Mouse (Mus musculus): ENCODE results near the gene Mgat5.

The Mgat5 gene

DNA sequence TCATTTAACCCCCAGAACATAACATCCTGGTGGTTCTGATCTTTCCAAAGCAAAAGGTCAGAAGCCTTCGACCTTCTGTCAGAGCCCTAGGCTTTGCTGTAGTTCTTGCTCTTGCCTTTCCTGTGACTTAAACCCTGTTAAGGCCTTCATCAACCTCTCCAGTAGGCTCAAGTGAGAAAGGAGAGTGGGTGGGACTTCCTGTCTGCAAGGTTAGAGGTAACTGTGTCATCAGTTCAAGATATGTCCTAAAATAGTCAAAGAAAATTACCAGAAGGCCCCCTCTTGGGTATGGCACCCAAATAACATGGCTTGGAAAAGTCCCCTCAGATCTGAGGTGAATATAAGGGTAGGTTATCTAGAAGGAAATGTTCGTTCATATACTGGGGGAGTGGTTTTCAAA lies 99.5 kb downstream of the Mgat5 start:
- no peak for DNase-seq (ENCODE audit: inconsistent age in 2 of 2, low spot score in 1 of 2)

DNA sequence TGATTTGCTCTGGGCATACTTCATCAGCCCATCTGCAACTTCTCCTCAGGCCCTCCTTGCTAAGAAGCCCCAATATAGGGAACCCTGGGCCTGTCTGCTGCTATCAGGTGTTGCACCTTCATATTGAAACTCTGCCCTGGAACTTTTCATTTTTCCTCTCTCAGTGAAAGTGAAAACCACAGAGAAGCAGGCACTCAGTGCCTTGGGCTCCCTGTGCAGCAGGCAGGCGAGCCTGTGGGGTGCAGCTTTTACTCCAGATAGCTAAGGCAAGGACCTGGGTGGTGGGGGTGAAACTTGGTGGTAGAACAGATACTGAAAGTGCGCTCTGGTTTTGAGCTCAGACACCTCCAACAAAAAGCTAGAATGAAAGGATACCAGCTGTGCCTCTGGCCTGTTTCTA lies 100.8 kb downstream of the Mgat5 start:
- DNase-seq (ENCODE audit: inconsistent age in 2 of 2, low spot score in 1 of 2): no peak

DNA sequence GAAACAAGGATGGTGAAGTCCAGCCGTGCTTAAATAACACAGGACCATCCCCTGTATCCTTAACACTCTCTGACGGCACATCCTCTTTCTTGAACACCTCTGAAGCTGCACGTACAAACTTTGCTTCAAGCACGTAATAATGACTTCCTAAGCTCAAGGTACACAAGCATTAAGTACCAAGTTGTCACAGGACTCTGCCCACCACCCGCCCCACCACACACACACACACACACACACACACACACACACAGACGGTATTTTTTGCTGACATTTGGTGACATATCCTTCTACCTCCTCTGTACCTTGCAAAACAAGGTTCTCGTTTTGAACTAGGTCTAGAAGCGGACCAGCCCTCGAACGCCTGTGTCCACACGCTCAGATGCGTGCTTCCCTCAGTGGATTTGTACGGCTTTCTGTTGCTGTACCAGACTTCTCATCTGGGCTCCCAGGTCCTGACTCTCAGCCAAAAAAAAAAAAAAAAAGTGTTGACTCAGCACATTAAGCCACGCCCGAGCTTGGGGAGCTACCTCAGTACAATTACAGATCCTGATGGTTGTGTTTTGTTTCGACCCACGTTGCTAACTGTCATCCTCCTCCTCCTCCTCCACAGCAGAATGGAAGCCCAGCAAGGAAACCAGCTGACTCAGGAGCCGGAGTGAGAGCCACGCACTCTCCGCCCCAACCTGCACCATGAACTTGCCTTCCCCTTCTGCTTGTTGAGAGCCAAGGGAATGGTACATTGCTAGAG lies 101.4 kb downstream of the Mgat5 start:
- DNase-seq (ENCODE audit: inconsistent age in 2 of 2, low spot score in 1 of 2): no peak

DNA sequence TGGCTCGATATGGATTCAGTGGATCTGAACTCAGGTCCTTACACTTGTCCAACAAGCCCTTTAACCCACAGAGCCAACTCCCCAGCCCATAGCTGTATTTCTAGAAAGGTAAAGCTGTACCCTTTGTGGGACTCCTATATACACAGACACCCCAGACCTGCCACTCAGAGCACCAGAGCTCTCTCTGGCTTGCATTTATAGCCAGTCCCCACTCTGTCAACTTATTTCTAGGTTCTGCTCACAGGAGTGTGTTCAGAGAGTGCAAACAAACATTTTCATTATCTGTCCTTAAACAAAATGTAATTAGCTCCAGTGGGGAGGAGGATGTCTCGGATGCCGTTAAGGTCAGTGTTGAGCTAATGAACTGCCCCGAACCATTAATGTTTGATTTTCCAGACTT lies 102.5 kb downstream of the Mgat5 start:
- DNase-seq (ENCODE audit: inconsistent age in 2 of 2, low spot score in 1 of 2): no peak

DNA sequence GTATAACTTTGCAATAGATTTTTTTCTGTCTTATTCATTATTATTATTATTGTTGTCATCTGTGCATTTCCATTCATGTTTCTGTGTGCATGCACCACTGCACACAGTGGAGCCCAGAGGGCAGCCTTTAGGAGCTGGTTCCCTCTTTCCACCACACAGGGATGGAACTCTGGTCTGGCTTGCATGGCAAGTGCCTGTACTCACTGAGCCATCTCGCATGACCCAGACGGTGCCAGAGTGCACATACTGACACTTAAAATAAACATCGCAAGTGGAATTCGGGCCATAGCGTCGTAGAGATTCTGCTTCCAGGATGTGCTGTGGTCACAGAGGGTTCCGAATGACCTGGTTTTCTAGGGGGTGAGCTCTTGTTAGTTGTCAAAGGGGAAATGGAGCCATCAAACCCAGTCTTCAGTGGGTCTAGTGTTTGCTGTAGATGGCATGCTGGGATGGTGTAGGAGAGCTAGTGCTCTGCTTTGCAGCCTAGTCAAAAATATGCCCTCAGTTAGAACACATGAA lies 103.5 kb downstream of the Mgat5 start:
- no peak for DNase-seq (ENCODE audit: inconsistent age in 2 of 2, low spot score in 1 of 2)

DNA sequence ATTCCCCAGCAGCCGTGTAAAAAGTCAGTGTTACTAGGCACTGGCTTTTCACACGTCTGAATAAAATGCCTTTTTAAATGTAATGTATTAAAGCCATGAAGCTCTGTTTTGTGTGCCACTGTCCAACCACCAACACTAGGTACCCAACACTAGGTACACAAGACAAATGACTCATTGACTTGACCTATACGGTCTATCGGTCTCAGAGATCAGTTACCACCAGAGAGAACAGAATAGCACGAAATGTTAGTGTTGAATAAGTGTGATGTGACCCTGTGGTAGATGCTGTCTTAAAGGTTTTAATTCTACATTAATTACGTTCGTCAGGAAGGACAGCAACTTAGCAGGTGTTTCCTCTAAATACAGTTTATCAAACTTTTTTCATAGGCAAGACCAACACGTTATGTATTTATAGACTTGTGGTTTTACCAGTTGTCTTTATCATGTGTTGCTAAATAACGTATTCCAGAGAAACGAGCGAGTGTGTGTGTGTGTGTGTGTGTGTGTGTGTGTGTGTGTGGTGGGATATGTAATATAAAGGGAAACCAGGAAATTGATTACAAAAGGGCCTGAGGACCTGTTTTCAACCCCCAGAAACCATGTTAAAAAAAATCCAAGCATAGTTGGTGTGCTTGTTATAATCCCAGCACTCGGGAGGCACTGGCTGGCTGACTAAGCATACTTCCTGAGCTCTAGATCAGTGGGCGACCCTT lies 104.3 kb downstream of the Mgat5 start:
- DNase-seq (ENCODE audit: inconsistent age in 2 of 2, low spot score in 1 of 2): no peak

DNA sequence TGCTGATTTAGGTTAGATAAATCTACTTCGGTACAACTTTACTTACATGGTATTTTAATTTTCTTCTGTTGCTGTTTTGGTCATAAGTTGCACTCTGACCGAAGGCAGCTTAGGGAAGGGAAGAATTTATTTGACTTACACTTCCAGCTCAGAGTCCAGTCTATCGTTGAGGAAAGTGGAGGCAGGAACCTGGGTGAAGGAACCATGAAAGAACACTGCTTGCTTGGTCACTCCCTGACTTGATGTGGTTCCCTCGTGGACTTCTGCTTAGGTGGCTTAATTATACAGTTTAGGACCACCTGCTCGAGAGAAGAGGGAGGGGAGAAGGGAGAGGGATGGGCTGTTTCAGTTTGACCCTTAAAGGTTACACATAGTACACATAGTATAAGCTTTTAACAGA lies 105.2 kb downstream of the Mgat5 start:
- no peak for DNase-seq (ENCODE audit: inconsistent age in 2 of 2, low spot score in 1 of 2)

DNA sequence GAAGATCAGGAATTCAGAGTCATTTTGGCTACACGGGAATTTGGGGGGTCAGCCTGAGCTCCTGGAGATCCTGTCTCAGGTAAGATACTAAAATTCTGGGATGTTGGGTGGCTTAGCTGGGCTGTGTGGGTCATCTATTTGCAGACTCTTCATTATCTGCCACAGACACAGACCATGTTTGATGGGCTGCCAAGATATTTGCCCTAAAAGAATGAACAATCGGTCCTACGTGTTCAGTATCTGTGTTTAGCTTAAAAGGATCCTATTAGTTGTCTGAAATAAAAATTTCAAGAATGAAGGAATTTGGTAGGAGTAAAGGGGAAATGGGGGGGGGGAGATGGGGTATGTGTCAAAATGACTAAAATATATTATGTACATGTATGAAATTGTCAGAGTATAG lies 105.9 kb downstream of the Mgat5 start:
- no peak for DNase-seq (ENCODE audit: inconsistent age in 2 of 2, low spot score in 1 of 2)

DNA sequence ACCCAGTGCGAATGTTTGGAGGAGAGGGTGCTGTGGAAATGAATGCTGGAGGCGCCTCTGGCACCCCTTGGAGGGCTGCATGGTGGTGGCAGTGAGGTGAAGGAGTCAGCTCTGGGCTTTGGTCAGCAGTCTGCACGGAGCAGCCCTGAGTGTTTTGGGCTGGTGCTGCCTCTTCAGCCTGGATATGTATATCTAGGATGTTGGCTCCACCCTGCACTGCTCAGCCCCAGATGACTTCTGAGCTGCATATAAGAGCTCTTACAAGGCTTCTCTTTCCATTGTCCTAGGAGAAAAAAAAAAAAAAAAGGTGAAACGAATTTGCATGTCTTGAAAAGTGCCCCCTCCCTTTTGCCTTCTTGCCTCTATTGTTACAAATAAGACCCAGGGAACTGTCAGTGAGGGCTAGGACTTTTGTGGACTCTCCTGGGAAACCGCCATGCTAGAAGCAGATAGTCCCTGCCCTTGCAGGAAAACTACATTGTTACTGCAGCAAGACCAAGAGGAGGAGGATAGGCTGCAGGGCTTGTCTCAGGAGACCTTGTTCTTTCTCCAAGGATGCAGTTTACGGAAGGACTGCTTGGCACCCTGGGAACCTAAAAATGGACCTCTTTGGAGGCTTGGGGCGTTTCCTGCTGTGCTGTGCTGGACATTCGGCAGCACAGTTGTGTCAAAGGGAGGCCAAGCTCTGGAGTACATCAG lies 109.0 kb downstream of the Mgat5 start:
- no peak for DNase-seq (ENCODE audit: inconsistent age in 2 of 2, low spot score in 1 of 2)

DNA sequence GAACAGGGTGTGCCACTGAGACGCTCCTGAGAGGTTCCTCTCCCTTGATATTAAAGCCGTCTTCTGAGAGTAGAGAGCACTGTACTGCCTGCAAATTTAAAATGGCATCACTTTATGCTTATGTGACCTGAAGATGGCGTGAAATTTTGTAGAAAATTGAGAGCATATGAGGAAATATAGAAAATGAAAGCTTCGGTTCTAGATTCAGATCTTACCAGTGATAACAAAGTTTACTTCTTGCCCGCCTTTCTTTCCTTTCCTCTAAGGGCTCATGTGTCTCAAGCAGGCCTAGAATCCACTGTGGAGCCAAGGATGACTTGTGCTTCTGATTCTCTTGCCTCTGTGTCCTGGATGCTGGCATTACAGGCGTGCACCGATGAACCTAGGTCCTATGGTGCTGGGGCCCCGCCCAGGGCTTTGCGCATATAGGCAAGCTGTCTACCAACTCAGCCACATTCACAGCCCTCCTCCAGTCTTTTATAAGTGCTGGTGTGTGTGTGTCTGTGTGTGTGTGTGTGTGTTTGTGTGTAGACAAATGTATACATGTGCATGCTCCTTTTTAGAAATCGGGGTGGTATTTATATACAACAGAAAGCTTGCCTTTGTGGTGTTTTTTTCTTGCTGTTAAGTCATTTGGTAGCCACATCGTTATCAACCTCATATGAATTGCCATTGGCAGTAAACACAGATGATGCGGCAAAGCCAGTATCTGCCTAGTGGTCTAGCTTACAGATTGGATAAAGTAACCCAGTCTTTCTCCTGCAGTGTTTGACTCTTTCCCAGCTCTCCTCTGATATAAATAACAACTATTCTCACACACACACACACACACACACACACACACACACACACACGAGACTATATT lies 111.2 kb downstream of the Mgat5 start:
- DNase-seq (ENCODE audit: inconsistent age in 2 of 2, low spot score in 1 of 2): no peak

DNA sequence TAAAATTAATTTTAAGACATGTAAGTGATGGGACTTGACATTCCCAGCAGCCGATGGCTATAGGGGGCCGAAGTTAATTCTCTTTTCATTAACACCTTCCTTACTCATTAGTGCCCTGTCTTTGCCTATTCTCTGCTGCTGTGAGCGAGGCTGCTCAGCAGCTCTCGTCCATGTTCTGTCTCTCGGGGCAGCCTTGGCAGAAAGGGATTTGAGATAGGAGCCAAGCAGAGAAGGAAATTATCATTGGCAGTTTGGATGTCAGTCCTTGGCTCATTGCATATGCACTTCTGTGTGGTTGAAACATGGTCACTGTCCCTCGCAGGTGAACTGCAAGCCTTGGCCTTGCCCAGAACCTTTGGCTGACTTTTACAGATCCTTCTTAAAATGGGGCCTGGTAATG lies 111.8 kb downstream of the Mgat5 start:
- DNase-seq (ENCODE audit: inconsistent age in 2 of 2, low spot score in 1 of 2): no peak

DNA sequence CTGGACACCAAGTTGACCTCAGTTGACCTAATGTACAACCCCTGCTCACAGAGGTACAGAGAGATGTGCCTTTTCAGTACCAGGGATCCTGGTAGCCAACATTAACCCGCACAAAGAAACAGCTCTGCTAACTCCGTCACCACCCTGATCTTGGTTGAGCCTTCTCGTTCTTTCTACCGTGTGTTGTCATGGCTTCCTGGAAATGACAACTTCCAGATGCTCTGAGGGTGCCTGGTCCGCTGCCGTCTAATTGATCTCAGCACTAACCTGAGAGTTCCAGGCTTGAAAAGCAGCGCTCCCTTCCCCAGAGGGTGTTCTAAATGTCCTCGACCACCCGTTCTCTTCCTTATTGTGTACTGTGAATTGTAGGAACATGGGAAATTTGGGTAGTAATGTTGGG lies 112.7 kb downstream of the Mgat5 start:
- DNase-seq (ENCODE audit: inconsistent age in 2 of 2, low spot score in 1 of 2): no peak

DNA sequence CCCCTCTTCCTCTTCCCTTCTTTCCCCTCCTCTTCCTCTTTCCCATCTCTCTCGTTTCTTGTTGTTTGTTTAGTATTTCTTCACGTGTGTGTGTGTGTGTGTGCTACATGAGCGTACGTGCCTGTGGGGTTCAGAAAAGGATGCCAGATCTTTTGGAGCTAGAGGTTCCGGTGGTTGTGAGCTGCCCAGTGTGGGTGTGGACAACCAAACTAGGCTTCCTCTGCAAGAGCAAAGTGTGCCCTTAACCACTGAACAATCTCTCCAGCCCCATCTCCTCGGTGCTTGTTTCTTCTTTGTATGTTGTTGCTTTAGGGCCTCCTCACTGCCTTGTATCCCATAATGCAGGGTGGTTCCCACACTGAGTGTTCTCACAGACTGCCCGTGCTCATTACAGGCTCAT lies 113.7 kb downstream of the Mgat5 start:
- no peak for DNase-seq (ENCODE audit: inconsistent age in 2 of 2, low spot score in 1 of 2)

DNA sequence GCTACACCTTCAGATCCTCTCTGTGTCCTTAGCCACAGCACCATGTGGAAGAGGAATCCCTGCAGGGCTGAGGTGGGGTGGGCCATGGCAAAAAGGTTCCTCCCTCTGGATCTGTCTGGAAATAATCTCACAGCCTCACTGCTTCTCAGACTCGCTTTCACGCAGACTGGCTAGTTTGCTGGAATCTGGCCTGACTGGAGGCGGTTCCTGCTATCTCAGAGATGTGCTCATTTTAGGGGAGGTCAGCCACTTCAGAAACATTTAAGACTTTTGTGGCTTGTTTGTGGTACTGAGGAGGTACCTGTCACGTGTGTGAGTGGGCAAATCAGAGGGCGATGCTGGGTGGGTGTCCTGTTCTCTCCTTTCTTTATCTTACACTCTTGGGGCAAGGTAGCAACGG lies 115.0 kb downstream of the Mgat5 start:
- DNase-seq (ENCODE audit: inconsistent age in 2 of 2, low spot score in 1 of 2): no peak

DNA sequence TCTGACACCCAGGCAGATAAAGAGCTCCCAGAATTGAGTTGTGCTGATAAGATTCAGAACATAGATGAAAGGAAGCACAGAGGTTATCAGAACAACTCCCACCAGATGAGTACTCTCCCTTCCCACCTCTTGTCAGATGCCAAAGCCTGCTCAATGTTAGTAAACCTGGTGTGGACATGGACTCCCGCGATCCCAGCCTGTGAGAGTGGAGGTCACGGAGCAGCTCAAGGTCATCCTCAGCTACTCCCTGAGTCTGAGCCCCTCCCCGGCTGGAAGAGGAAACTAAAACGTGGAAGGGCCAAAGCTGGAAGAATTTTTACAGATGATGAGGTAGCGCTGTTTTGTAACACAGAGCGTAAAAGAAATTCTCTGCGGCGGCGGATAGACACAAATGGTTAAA lies 116.1 kb downstream of the Mgat5 start:
- DNase-seq (ENCODE audit: inconsistent age in 2 of 2, low spot score in 1 of 2): no peak

DNA sequence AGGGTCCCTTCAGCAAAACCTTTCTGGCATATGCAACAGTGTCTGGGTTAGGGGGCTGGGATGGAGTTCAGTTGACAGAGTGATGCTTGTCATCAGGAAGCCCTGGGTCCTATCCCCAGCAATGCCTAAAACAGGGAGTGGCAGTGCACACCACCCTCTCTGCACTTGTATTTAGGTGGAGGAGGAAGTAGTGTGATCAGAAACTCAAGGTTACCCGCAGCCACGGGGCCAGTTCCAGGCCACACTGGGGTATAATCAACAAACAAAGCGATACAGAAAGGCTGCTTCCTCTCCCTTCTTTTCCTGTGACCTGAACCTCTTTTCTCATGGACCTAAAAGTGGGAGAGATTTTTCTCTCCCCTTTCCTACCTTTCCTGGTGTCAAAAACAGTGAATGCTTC lies 116.8 kb downstream of the Mgat5 start:
- no peak for DNase-seq (ENCODE audit: inconsistent age in 2 of 2, low spot score in 1 of 2)

DNA sequence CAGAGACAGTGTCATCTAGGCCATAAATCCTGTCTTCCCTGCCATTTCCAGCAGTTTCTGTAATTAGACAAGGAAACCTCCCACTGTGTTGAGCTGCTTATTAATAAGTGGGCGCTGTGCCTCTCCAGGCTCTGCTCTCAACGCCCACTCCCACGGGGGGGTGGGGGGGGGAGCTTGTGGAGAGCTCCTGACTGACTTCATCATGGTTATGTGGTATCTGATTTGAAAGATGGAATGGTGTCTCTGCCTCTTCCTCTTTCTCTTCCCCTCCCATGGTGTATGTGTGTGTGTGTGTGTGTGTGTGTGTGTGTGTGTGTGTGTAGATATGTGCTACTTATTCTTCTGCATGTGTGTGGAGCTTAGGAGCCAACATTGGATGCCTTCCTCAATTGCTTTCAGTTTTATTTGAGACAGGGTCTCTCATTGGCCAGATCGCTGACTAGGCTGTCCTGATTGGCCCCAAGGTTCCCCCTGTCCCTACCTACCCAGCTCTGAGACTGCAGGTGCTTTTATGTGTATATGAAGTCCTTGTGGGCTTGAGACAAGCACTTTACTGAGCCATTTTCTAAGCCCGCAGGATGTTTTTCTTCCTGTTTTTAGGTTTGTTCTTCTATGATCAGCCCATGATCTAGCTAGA lies 117.5 kb downstream of the Mgat5 start:
- DNase-seq (ENCODE audit: inconsistent age in 2 of 2, low spot score in 1 of 2): no peak

DNA sequence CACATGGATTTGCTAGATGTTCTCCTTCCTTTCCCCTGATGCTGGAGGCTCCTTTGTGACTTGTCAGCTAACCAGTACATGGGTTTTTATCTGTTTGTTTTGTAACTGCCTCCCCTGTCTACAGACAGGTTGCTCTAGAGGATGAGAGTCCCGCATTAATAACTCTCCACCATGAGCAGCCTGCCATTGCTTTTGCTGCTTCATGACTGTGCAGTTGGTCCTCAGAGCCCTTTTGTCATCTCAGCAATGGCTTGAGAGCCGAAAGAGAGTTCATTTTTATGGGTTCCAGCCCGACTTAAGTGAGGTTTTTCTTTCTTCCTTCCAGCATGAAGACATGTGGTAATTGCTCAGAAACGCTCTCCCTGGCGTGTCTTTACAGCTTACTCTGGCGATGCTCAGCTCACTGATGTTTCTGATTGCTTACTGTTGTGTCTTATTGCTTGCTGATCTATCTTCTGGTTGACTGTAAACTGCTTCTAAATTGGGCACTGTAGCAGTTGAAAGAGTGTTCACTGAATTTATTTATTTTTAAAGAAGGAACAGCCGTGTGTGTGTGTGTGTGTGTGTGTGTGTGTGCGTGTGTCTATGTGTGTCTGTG lies 120.9 kb downstream of the Mgat5 start:
- no peak for DNase-seq (ENCODE audit: inconsistent age in 2 of 2, low spot score in 1 of 2)

DNA sequence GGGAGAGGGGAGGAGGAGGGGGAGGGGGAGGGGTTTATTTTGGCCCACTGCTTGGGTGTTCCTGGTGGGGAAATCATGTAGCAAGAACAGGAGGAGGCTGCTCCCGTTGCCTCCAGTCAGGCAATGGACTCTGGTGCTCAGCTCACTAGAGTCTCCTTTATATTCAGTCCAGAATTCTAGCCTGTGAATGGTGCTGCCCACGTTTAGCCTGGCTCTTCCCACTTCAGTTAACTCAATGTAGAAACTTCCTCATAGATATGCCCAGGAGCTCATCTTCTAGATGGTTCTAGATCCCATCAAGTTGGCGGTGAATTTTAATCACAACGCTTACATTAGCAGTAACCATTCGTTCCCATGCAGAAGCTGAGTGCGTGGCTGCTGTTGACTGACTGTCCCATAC lies 123.0 kb downstream of the Mgat5 start:
- no peak for DNase-seq (ENCODE audit: inconsistent age in 2 of 2, low spot score in 1 of 2)

DNA sequence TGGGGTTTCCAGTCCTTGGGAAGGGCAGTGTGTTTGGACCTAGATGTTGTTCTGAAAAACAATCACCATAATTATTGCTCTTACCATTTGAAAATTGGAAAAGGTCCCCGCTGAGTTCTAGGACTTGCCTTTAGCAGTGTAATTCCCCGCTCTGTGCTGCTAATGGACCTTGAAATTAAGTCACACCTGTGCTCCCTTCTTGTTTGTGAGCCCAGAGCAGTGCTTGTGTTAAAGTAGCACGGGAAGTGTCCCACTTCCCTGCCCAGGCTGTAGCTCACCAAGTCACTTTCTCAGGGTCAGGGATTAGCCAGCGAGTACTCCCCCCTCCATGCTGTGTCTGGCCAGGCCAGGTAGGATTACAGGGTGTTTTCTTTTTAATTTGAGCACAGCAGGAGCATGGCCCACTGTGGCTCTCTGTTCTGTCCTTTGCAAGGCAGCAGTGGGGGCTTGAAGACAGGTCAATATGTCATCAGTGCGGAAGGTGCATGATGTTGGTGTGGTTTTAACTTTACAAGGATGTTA lies 123.6 kb downstream of the Mgat5 start:
- no peak for DNase-seq (ENCODE audit: inconsistent age in 2 of 2, low spot score in 1 of 2)
